Mouse (Mus musculus) kidney, postnatal 0 days (tissue): ENCODE results near the gene Evi2. TPM values are rescaled to one million over a fixed set of nuclear protein-coding genes. Genes with fewer than 3 reads are reported as not detected.

Experiments
- ATAC-seq: fragments of 200-750 bp; cut with Nextera tagmentation; replicated peaks from 2 replicates; pipeline ENCODE4 v1.8.0; 2017; ENCODE audit warnings: low read depth, moderate number of reproducible peaks, moderate TSS enrichment, moderate library complexity; ENCODE audit not compliant: low FRiP score
- DNase-seq: peaks from one replicate; pipeline ENCODE4 v3.0.0-alpha.2; 2016; ENCODE audit warnings: low spot score
- H3K27ac ChIP-seq: fragments of 300-500 bp; sonication (generic); 2 replicates; pipeline ENCODE4 v1.5.1; 2014; ENCODE audit warnings: mild to moderate bottlenecking
- H3K27me3 ChIP-seq: fragments of 300-500 bp; sonication (generic); 2 replicates; pipeline ENCODE4 v1.6.1; 2014; ENCODE audit warnings: low read length, mixed read lengths; ENCODE audit not compliant: insufficient read depth
- H3K36me3 ChIP-seq: fragments of 300-500 bp; sonication (generic); 2 replicates; pipeline ENCODE4 v1.6.1; 2014; ENCODE audit warnings: low read length, mixed read lengths; ENCODE audit not compliant: insufficient read depth
- H3K4me1 ChIP-seq: fragments of 300-500 bp; sonication (generic); replicated peaks from 2 replicates; pipeline ENCODE4 v1.6.1; 2014; ENCODE audit warnings: antibody characterized with exemption, low read length, mixed read lengths; ENCODE audit not compliant: insufficient read depth
- H3K4me2 ChIP-seq: fragments of 300-500 bp; sonication (generic); 2 replicates; pipeline ENCODE4 v1.6.1; 2014; ENCODE audit warnings: mild to moderate bottlenecking, low read length, moderate library complexity, mixed read lengths
- H3K4me3 ChIP-seq: fragments of 300-500 bp; sonication (generic); replicated peaks from 2 replicates; pipeline ENCODE4 v1.5.1; 2014; ENCODE audit warnings: low read depth, low read length
- H3K9ac ChIP-seq: fragments of 300-500 bp; sonication (generic); 2 replicates; pipeline ENCODE4 v1.6.1; 2014; ENCODE audit warnings: low read depth, low read length
- H3K9me3 ChIP-seq: fragments of 300-500 bp; sonication (generic); replicated peaks from 2 replicates; pipeline ENCODE4 v1.6.1; 2016; ENCODE audit warnings: low read length, inconsistent platforms, mixed read lengths
- CTCF ChIP-seq: IDR thresholded peaks from 2 replicates; pipeline ENCODE4 v1.5.1; 2016; ENCODE audit warnings: antibody characterized with exemption, low read depth, mild to moderate bottlenecking, moderate library complexity
- WGBS: fragments of 180-500 bp; shearing (Covaris S2); extraction: QIAGEN DNeasy Blood & Tissue Kit; methylation state at CpG from one replicate; pipeline ENCODE4 v1.1.7; 2014; 5-methylcytosine and 5-hydroxymethylcytosine counted together
- polyA plus RNA-seq: library from polyadenylated mRNA; unstranded; fragments of >200 nt; fragmentation: Nextera tagmentation; extraction: Ambion mirVana; gene quantifications from 2 replicates; pipeline ENCODE4 v1.2.1, GENCODE M21; 2015

Evi2 gene
- polyA plus RNA-seq, result 0.12 and 0.18 TPM in 2 replicates

DNA sequence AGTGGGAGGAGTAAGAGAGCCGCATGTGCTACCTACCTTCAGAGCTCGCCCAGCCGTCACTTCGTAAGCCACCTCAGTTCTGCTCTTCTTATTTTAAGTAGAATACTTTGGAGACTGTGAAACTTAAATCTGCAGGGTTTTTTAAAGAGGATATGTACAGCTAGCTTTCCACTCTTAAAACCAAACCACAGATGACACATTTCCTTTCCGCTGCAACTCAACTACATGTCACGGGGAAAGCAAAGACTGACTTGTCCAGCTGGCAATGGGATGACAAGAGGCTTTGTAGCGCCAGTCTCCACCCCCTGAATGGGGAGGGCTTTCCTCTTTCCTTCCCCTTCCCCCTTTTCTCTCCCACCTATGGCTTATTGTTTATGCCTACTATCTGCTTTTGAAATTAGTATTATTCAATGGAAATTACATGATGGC, at the start of gene Evi2, which contains the start of gene Evi2a:
Gene Evi2, minus strand, starts transcription at position 257 of the 429 bp plus-strand sequence.
Gene Evi2a, minus strand, starts transcription at position 277 of the 429 bp plus-strand sequence.
- WGBS, result 85% methylated on average over 7 of the region's 7 CpGs
- ATAC-seq, result no peak

DNA sequence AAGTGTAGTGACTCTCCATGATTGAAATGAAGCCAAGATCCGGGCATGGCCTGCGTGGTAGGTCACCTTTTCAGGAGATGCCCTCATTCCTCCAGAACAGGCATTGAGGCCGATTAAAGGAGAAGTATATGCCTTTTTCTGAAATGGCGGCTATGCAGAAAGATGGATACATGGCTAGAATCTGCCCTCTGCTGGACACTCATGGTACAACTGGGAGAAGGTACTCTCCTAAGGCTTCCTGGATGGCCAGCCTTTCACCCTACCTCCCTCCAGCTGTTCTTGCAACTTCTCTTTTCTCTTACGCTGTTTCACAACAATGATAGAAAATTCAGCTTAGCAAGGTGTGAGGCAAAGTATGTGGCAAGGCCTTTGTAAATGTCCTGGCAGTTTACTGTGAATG, 47.4 kb upstream of the Evi2 start:
- Histone ChIP-seq H3K4me2 (no peak overlapping the region), H3K27ac (no peak overlapping the region), H3K9me3 (no peaks in the 10 kb centered on the region), H3K4me3 (no peak overlapping the region), H3K4me1 (no peaks in the 10 kb centered on the region), H3K27me3 (no peaks in the 10 kb centered on the region), H3K36me3 (peaks cover 28% of the 10 kb centered on the region; the same call in 1 of the 2 replicates), H3K9ac (no peak overlapping the region)
- ATAC-seq, result no peak
- peak; percentile 92 for TF ChIP-seq CTCF
- peak; percentile 74 for DNase-seq
- WGBS, result 55% methylated on average over 5 of the region's 5 CpGs

More for the DNA sequence above, at the start of gene Evi2, which contains the start of gene Evi2a:
- TF ChIP-seq CTCF, result no peak
- H3K9ac ChIP-seq, result no peak within 1 kb of the TSS
- 0 out of 2 replicates have a peak, but pooled peaks cover 4% of the 10 kb centered on the region for H3K4me1 ChIP-seq
- no peak within 1 kb of the TSS for H3K4me2 ChIP-seq
- no peak for DNase-seq
- H3K36me3 ChIP-seq, result peaks cover 19% of the 10 kb centered on the region; the same call in 1 of the 2 replicates
- H3K27ac ChIP-seq, result no peak within 1 kb of the TSS
- no peaks in the 10 kb centered on the region for H3K9me3 ChIP-seq
- no peaks in the 10 kb centered on the region for H3K27me3 ChIP-seq
- no peak within 1 kb of the TSS for H3K4me3 ChIP-seq

DNA sequence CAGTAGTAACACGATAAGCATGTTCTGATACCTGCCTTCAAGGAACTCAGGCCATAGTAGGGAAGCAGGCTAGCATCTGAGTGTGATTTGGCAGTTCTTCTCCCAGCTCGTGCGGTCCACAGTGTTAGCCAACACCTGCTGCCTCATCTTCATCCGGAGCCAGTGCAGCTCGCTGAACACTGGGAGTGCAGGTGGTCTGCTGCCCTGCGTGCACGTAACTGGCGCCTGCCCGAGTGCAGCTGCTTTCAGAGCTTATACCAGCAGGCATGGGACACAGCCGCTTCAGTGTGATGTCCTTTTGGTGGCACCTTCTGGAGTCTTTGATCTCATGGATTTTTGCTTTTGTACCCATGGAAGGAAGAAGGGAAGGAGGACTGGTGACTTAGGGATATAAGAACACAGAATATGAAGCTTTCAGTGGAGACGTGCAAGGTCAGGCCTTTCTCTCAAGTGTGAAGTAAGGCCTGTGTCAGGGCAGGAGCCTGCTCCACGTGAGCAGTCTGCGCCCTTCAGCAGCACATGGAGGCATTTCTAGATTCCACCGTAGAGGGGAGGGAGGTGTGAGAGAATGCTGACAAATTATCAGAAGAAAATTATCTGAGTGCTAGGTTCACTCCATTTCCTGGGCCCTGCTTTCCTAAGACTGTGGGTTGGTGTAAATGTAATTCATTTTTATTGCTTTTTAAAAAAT, 45.1 kb upstream of the Evi2 start:
- H3K9ac ChIP-seq, result no peak overlapping the region
- WGBS, result 90% methylated on average over 14 of the region's 14 CpGs
- no peaks in the 10 kb centered on the region for H3K27me3 ChIP-seq
- no peak for TF ChIP-seq CTCF
- no peak overlapping the region for H3K4me2 ChIP-seq
- H3K36me3 ChIP-seq, result peaks cover 36% of the 10 kb centered on the region
- H3K4me1 ChIP-seq, result no peaks in the 10 kb centered on the region
- ATAC-seq, result no peak
- H3K27ac ChIP-seq, result no peak overlapping the region
- no peak for DNase-seq
- no peak overlapping the region for H3K4me3 ChIP-seq
- H3K9me3 ChIP-seq, result no peaks in the 10 kb centered on the region

DNA sequence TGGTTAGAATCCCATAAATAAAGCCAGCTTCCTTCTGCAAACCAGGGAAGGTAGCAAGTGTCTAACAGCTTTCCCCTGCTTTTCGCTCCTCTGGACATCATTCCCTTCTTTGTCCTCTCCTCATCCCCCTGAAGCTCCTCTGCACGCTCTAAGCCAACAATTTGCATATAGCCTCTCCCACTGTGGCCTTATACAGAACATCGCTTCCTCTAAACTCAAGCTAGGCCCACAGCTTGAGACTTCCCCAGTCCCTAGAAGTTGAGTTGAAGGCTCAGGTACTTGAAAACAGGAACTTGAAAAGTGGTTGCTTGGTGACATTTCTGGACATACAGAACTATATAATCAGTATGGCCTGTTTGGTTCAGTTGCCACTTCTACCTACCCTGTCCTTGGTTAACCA, 43.4 kb upstream of the Evi2 start:
- ATAC-seq (no peak), DNase-seq (no peak)
- no peak overlapping the region for H3K27ac ChIP-seq
- no peak overlapping the region for H3K4me3 ChIP-seq
- H3K9me3 ChIP-seq, result no peaks in the 10 kb centered on the region
- H3K36me3 ChIP-seq, result peaks cover 45% of the 10 kb centered on the region
- 88% methylated on average over 3 of the region's 3 CpGs for WGBS
- no peaks in the 10 kb centered on the region for H3K27me3 ChIP-seq
- no peak overlapping the region for H3K9ac ChIP-seq
- H3K4me2 ChIP-seq, result no peak overlapping the region
- no peak for TF ChIP-seq CTCF
- no peaks in the 10 kb centered on the region for H3K4me1 ChIP-seq

DNA sequence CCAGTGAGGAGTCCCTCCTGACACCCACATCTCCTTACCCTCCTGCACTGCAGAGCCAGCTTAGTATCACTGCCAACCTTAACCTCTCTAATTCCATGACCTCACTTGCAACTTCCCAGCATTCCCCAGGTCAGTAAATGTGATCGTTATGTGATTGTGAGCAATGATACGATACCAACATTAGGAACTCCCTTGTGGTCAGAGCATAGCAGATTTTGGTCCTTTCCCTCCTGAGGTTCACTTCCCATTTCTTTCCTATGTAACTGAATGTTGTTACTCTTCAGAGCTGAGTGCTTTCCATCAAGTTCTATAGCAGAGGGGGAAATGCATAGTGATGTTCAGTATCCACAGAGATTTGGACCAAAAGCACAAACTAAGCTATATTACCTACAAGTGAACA, 39.9 kb upstream of the Evi2 start:
- 84% methylated on average over 2 of the region's 2 CpGs for WGBS
- H3K4me3 ChIP-seq, result no peak overlapping the region
- ATAC-seq, result no peak

DNA sequence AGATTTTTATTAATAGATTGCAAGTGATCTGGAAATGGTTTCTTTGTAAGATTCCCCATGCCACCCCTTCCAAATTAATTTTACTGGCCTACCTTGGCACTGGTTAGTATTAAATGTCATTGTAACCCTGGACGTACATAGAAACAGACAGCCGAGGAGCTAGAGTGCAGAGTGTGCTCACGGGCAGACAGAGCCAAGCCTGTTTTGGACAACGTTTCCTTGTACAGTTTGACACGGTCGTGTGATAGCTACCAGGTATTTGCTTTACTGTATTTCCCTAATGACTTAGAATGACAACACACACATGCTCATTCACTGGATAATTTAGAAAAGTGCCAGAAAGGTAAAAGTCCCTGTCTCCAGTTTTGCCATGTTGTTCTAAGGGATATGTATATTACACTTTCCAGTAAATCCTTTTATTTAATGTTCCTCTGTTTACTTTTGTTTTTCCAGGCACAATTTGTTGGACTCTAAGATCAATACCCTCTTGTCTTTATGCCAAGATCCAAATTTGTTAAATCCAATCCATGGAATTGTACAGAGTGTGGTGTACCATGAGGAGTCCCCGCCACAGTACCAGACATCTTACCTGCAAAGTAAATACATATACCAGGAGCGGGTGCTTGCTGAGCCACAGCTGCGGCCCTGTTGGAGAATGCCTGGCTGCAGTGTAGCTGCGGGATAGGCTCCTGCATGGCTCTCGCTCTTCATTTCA, 38.0 kb upstream of the Evi2 start:
- no peak overlapping the region for H3K9ac ChIP-seq
- no peaks in the 10 kb centered on the region for H3K27me3 ChIP-seq
- 86% methylated on average over 11 of the region's 11 CpGs for WGBS
- H3K27ac ChIP-seq, result no peak overlapping the region
- peaks cover 53% of the 10 kb centered on the region for H3K36me3 ChIP-seq
- H3K4me1 ChIP-seq, result no peaks in the 10 kb centered on the region
- no peaks in the 10 kb centered on the region for H3K9me3 ChIP-seq
- ATAC-seq, result no peak
- H3K4me2 ChIP-seq, result no peak overlapping the region
- no peak overlapping the region for H3K4me3 ChIP-seq
- DNase-seq, result no peak
- no peak for TF ChIP-seq CTCF

More for the DNA sequence above, 39.9 kb upstream of the Evi2 start:
- no peak for DNase-seq
- H3K4me1 ChIP-seq, result no peaks in the 10 kb centered on the region
- no peak overlapping the region for H3K4me2 ChIP-seq
- no peak overlapping the region for H3K9ac ChIP-seq
- H3K36me3 ChIP-seq, result peaks cover 53% of the 10 kb centered on the region
- H3K27ac ChIP-seq, result no peak overlapping the region
- H3K9me3 ChIP-seq, result no peaks in the 10 kb centered on the region
- no peak for TF ChIP-seq CTCF
- no peaks in the 10 kb centered on the region for H3K27me3 ChIP-seq
